Mouse (Mus musculus): ENCODE results near the gene Isca1.
"Not testable (repeated sequence)": the region's sequence is repeated elsewhere in the genome, so short reads cannot be mapped to it uniquely, and the experiment has no call there.

The Isca1 gene

DNA sequence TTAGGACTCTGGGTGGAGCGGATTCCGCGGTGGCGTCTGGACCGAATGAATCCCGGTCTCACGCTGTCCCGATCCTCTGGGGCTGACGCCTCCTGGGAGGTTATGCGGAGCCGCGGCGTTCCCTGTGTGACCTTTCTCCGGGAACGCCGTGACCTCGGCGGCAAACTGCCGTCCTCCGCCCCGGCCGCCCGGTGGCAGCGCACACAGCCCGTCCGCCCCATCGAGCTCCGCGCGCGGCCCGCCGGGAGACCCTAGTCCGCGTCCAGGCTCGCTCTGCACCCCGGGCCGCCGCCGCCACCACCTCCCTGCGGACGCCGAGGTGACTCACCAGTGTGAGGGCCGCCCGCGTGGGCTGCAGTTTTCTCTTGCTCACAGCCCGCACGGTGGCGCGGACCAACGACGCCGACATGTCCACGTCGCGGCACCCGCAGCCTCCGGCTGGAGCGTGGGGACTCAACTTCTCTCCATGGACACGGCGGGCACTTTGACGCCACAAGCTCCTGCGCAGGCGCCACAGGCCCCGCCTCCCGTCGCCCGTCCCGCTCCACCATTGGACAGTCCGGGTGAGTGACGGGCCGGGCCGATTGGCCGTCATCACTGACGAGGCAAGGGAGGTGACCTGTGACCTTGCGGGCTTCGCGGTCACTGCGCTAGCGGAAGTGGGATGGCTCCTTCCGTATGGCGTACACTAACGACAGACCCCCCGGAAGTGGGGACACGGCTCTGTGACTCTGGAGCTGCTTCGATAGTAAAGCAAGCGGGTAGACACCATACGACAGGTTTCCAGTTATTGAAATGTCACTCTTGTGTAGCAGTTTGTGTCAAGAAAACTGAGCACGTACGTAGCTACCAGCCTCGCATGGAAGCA lies at the start of gene Isca1:
Isca1 (minus strand) TSS at position 515 of the 868 bp plus-strand sequence.
- peak; percentile 99 to 100 for DNase-seq (ENCODE audit: low spot score in 2 of 2)

- no peak for DNase-seq (ENCODE audit: low spot score in 2 of 2)
Observed at GRCm38 (mm10) chr13:59817352-59817751, 47.7 kb upstream of the Isca1 start.

- DNase-seq (ENCODE audit: low spot score in 2 of 2): no peak
Observed at GRCm38 (mm10) chr13:59814109-59814591, 44.5 kb upstream of the Isca1 start.

- no peak for DNase-seq (ENCODE audit: low spot score in 2 of 2)
Observed at GRCm38 (mm10) chr13:59811581-59811980, 42.0 kb upstream of the Isca1 start.

- DNase-seq (ENCODE audit: low spot score in 2 of 2): no peak
Observed at GRCm38 (mm10) chr13:59801000-59801399, 31.4 kb upstream of the Isca1 start.

GRCm38 (mm10) chr13:59800077-59800476 lies 30.5 kb upstream of the Isca1 start:
- no peak for DNase-seq (ENCODE audit: low spot score in 2 of 2)

DNA sequence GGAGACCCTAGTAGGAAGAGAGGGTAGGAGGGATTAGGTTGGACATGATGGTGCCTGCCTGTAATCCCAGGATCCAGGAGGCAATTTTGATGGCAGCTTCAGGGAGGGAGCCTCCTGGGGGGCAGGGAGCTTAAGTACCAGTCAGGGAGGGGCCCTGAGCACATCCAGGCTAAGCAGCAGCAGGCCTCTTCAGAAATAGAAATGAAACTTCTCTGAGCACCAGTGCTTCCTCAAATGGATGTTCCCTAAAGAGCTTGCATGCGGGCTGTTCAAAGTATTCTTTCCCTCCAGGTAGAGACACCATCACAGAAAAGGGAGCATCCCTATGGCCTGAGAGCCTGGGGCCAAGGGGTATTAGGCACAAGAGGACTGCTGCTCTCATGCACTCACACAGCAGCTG lies 28.7 kb upstream of the Isca1 start:
- DNase-seq (ENCODE audit: low spot score in 2 of 2): no peak

DNA sequence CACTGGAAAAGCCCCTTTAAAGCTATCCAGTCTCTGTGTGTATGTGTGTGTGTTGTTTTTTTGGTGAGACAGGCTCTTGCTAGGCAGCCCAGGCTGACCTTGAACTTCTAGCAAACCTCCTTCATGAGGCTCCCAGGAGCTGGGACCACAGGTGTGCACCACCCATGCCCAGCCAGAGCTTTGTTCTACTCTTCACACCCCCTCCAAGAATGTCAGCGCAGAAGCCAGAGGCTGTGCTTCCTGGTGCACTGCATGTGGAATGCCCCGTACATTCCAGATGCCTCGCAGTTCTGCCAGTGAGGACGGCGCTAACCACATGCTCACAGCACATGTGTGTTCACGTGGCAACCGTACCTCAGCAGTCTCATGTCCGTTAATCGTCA lies 26.8 kb upstream of the Isca1 start:
- no peak for DNase-seq (ENCODE audit: low spot score in 2 of 2)

GRCm38 (mm10) chr13:59795807-59796465 lies 26.3 kb upstream of the Isca1 start:
- no peak for DNase-seq (ENCODE audit: low spot score in 2 of 2)

- DNase-seq (ENCODE audit: low spot score in 2 of 2): no peak
Observed at GRCm38 (mm10) chr13:59794786-59795185, 25.2 kb upstream of the Isca1 start.

DNA sequence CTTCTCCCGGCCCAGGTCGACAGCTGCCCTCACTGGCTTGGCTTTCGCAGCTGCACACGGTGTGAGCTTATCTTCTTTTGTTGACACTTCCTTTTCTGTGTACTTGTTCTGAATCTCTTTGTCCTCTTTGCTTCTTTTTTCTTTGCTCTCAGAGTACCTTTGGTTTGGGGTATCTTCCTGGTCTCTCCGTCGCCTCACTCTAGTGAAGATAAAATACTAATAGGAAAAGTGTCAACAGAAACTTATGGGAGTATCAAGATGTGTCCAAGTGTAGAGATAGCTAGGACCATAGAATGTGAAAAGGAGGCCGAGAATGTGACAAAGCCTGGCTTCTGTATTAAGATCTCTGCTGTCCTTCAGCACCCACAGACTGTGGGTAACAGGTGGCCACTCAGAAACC lies 12.5 kb upstream of the Isca1 start, which contains the start of gene Gm49354:
Gm49354 (minus strand) TSS at position 101 of the 400 bp plus-strand sequence.
- DNase-seq (ENCODE audit: low spot score in 2 of 2): no peak

GRCm38 (mm10) chr13:59779744-59780264 lies 10.2 kb upstream of the Isca1 start:
- DNase-seq (ENCODE audit: low spot score in 2 of 2): not testable (repeated sequence)

DNA sequence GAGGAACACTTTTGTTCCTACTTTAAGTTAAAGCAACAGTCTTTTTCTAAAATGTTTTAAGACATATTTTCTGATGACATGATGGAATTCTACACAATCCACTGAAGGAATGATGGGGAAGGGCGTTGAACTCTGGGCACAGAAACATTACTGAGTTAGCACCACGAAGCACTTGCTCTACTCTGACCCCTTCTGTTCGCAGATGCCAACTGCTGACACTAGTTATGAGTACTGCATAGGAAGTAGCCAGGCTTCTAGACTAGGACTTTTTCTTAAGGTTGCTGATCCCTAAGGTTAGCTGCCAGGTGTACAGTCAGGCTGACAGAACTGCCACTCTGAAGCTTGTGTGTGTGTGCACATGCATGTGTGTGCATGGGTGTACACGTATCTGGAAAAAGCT lies 9.6 kb upstream of the Isca1 start:
- no peak for DNase-seq (ENCODE audit: low spot score in 2 of 2)

- no peak for DNase-seq (ENCODE audit: low spot score in 2 of 2)
Observed at GRCm38 (mm10) chr13:59775168-59775567, 5.6 kb upstream of the Isca1 start.

GRCm38 (mm10) chr13:59771257-59771656 lies 1.6 kb upstream of the Isca1 start:
- peak in 1 of 2 experiments; percentile 34 for DNase-seq (ENCODE audit: low spot score in 2 of 2)

DNA sequence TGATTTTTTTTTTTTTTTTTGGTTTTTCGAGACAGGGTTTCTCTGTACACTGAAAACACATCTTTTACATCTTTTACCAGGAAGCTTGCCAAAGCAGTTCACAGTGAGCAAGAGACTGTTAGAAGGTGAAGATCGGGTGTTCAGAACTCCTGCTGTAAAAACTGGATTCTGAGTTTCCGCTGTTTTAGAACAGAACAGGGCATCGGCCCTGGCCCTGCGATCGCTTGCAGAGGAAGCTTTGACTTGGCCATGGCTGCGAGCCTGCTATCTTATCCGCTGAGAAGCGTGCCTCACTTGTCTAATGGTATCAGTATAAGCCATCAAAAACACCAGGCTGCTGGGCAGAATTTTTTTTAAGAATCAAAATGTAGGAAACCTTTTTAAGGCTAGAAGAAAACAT lies 1.2 kb upstream of the Isca1 start:
- DNase-seq (ENCODE audit: low spot score in 2 of 2): no peak

DNA sequence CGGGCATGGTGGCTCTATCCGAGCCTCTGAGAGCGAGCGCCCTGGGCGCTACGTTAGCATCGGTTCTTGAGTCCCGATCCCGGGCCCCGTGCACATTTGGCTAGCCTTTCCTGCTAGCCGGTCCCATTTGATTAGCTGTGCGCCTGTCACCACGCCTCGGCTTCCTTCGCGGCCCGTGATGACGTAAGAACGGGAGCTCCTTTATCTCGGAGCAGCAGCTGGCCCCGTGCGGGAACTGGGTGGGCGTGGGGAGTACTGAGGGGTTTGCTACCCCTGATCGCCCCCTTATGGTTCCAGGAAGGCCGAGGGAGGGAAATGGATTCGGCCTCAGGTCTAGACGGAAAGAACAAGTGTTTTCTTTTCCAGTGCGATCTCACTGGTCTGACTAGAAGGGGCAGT lies 553 bp upstream of the Isca1 start:
- DNase-seq (ENCODE audit: low spot score in 2 of 2): peak; percentile 65 to 84

- no peak for DNase-seq (ENCODE audit: low spot score in 2 of 2)
Observed at GRCm38 (mm10) chr13:59768531-59768930, 1.1 kb downstream of the Isca1 start.

- no peak for DNase-seq (ENCODE audit: low spot score in 2 of 2)
Observed at GRCm38 (mm10) chr13:59766786-59767515, 2.7 kb downstream of the Isca1 start.

DNA sequence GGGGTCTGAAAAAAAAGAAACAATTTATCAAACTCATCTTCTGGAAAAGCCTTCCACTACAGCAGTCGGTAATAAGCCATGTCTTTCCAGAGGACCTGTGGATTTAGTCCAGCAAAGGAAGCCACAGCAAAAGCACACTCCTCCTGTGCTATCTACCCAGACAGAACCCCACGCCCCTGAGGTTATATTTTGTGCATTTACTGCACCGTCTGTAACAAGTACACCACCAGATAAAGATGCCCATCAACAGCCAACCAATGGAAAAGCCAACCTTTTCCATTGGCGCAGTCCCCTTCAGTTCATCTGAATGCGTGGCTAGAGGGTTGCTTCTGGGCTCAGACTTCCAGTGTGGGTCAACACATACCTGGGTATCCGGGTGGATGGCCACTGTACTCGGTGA lies 6.8 kb downstream of the Isca1 start:
- DNase-seq (ENCODE audit: low spot score in 2 of 2): no peak

DNA sequence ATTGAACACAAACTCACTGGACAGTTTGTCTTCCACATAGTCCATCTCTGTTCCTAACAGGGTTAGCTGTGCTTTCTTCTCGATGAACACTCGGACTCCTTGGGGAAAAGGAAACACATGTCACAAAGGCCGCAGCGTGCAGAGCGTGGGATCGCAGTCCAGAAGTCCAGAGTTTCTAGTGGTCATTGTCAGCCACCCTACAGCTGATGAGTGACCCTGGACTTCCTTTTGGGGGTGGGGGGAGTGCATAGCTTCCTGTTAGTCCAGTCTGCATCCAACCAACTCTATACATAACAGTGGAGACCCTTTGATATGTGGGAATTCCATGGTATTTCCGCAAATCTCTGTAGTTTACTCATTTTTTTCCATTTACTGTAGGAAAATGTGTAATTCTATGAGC lies 12.7 kb downstream of the Isca1 start:
- DNase-seq (ENCODE audit: low spot score in 2 of 2): no peak

DNA sequence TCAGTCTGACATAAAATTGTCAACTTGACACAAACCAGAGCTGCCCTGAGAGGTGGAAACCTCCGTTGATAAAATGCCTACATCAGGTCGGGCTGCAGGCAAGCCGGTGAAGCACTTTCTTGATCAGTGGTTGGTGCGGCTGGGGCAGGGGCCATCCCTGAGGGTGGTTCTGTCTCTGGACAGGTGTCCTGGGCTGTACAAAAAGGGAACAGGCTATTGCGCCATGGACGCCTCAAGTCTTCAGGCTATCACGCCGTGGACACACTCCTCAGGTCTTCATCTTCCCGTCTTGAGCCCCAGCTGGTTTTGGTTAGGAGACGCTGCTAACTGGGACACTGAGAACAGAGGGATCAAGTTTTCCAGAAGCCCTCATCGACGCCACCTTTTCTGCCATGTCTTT lies 19.3 kb downstream of the Isca1 start:
- no peak for DNase-seq (ENCODE audit: low spot score in 2 of 2)
